Mouse (Mus musculus): ENCODE measurements around the gene Gm10142. TPM values are rescaled to one million over a fixed set of nuclear protein-coding genes. Genes with fewer than 3 reads are reported as not detected.
"Not testable (repeated sequence)": the region's sequence is repeated elsewhere in the genome, so short reads cannot be mapped to it uniquely, and the experiment has no call there.

The Gm10142 gene
- polyA plus RNA-seq, 1 experiment = not detected

- TF ChIP-seq POLR2A (IDR thresholded peaks at IDR 0.05; ENCODE audit: borderline replicate concordance, low read depth, low read length) (no peak), CTCF (IDR thresholded peaks at IDR 0.05; ENCODE audit: low read depth, low read length) (peak; percentile 44; the same call in 1 of the 2 replicates)
- H3K4me1 ChIP-seq (ENCODE audit: control insufficient read depth, insufficient read depth, low read length) = no peaks in the 10 kb centered on the region
- no peak overlapping the region for H3K4me3 ChIP-seq (ENCODE audit: insufficient read depth, low read length)
- H3K27ac ChIP-seq (ENCODE audit: insufficient read depth, low read depth, low read length) = no peak overlapping the region
These were observed 13.6 kb downstream of the Gm10142 start for GRCm38 (mm10) chr10:77729241-77729640.

GRCm38 (mm10) chr10:77735928-77736327 lies 20.3 kb downstream of the Gm10142 start:
- TF ChIP-seq CTCF (IDR thresholded peaks at IDR 0.05; ENCODE audit: low read depth, low read length) (no peak), POLR2A (IDR thresholded peaks at IDR 0.05; ENCODE audit: borderline replicate concordance, low read depth, low read length) (no peak)
- Histone ChIP-seq H3K4me1 (ENCODE audit: control insufficient read depth, insufficient read depth, low read length) (peaks cover 3% of the 10 kb centered on the region; the same call in 1 of the 2 replicates), H3K27ac (ENCODE audit: insufficient read depth, low read depth, low read length) (no peak overlapping the region)

GRCm38 (mm10) chr10:77738929-77739328 lies 23.3 kb downstream of the Gm10142 start:
- peaks cover 3% of the 10 kb centered on the region; the same call in 1 of the 2 replicates for H3K4me1 ChIP-seq (ENCODE audit: control insufficient read depth, insufficient read depth, low read length)
- H3K4me3 ChIP-seq (ENCODE audit: insufficient read depth, low read length) = no peak overlapping the region
- no peak overlapping the region for H3K27ac ChIP-seq (ENCODE audit: insufficient read depth, low read depth, low read length)
- TF ChIP-seq CTCF (IDR thresholded peaks at IDR 0.05; ENCODE audit: low read depth, low read length) = no peak
- TF ChIP-seq POLR2A (IDR thresholded peaks at IDR 0.05; ENCODE audit: borderline replicate concordance, low read depth, low read length) = no peak

More at GRCm38 (mm10) chr10:77735928-77736327, 20.3 kb downstream of the Gm10142 start:
- no peak overlapping the region for H3K4me3 ChIP-seq (ENCODE audit: insufficient read depth, low read length)

DNA sequence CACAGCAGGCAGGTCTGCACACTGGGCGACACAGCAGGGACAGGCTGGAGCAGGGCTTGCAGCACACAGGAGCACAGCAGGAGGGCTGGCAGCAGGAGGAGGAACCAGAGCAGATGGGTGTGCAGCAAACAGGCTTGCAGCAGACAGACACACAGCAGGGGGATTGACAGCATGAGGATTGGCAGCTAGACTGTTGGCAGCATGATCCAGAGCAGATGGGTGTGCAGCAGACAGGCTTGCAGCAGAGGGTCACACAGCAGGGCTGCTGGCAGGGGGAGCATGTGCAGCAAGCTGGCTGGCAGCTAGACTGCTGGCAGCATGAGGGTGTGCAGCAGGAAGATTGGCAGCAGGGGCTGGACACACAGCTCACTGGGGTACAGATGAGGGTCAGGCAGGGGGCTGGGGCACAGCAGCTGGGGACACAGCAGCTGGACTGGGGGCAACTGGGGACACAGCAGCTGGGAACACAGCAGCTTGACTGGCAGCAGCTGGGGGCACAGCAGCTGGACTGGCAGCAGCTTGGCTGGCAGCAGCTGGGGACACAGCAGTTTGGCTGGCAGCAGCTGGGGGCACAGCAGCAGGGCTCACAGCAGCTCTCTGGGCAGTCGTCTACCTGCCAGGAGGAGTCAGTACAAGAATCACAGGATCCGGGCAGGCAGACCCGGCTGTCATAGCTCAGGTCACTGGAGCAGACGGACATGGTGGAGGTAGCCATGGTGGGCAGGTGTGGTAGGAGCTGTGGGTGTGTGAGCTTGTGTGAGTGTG lies 26.5 kb downstream of the Gm10142 start, which contains the start of gene Gm18596:
Gene Gm18596 (minus strand): TSS at position 715 of the 765 bp plus-strand sequence.
- not testable (repeated sequence) for H3K27ac ChIP-seq (ENCODE audit: insufficient read depth, low read depth, low read length); H3K4me3 ChIP-seq (ENCODE audit: insufficient read depth, low read length); H3K4me1 ChIP-seq (ENCODE audit: control insufficient read depth, insufficient read depth, low read length)

DNA sequence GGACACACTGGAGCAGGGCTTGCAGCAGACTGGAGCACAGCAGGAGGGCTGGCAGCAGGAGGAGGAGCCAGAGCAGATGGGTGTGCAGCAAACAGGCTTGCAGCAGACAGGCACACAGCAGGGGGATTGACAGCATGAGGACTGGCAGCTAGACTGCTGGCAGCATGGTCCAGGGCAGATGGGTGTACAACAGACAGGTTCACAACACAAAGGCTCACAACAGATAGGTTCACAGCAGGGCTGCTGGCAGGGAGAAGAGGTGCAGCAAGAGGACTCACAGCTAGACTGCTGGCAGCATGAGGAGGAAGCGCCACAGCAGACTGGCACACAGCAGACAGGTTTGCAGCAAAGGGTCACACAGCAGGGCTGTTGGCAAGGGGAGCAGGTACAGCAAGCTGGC lies 35.1 kb downstream of the Gm10142 start:
- H3K4me1 ChIP-seq (ENCODE audit: control insufficient read depth, insufficient read depth, low read length); H3K27ac ChIP-seq (ENCODE audit: insufficient read depth, low read depth, low read length); H3K4me3 ChIP-seq (ENCODE audit: insufficient read depth, low read length): not testable (repeated sequence)

DNA sequence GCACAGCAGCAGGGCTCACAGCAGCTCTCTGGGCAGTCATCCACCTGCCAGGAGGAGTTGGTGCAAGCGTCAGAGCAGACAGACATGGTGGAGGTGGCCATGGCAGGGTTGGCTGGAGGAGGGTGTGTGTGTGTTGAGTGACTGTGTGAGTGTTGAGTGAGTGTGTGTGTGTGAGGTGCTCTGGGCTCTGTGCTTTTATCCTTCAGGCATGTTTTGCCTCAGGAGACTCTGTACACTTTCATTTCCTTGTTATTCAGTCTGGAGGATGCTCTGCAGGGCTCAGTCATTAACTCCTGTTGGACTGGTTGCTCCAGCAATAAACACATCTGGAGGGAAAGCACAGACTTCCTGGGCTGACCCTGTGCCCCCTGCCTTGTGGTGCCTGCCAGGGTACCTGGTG lies 35.6 kb downstream of the Gm10142 start, which contains the start of gene Gm9736:
Gene Gm9736 (minus strand): TSS at position 101 of the 400 bp plus-strand sequence.
- not testable (repeated sequence) for H3K27ac ChIP-seq (ENCODE audit: insufficient read depth, low read depth, low read length); H3K4me1 ChIP-seq (ENCODE audit: control insufficient read depth, insufficient read depth, low read length); H3K4me3 ChIP-seq (ENCODE audit: insufficient read depth, low read length)

GRCm38 (mm10) chr10:77752312-77752711 lies 36.7 kb downstream of the Gm10142 start:
- not testable (repeated sequence) for H3K4me3 ChIP-seq (ENCODE audit: insufficient read depth, low read length); H3K4me1 ChIP-seq (ENCODE audit: control insufficient read depth, insufficient read depth, low read length); H3K27ac ChIP-seq (ENCODE audit: insufficient read depth, low read depth, low read length)

DNA sequence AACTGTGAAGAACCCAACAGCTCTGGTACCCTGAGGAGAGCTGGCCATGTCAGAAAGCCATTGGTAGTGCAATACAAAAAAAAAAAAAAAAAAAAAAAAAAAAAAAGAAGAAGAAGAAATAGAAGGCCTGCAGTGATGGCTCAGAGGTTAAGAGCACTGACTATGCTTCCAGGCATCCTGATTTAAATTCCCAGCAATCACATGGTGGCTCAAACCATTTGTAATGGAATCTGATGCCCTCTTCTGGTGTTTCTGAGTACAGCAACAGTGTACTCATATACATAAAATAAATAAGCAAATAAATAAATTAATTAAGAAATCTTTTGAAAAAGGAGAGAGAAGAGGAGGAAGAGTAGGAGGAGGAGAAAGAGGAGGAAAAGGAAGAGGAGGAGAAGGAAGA lies 37.8 kb downstream of the Gm10142 start:
- H3K27ac ChIP-seq (ENCODE audit: insufficient read depth, low read depth, low read length) = no peak overlapping the region
- no peaks in the 10 kb centered on the region for H3K4me1 ChIP-seq (ENCODE audit: control insufficient read depth, insufficient read depth, low read length)
- no peak overlapping the region for H3K4me3 ChIP-seq (ENCODE audit: insufficient read depth, low read length)
- no peak for TF ChIP-seq POLR2A (IDR thresholded peaks at IDR 0.05; ENCODE audit: borderline replicate concordance, low read depth, low read length)

DNA sequence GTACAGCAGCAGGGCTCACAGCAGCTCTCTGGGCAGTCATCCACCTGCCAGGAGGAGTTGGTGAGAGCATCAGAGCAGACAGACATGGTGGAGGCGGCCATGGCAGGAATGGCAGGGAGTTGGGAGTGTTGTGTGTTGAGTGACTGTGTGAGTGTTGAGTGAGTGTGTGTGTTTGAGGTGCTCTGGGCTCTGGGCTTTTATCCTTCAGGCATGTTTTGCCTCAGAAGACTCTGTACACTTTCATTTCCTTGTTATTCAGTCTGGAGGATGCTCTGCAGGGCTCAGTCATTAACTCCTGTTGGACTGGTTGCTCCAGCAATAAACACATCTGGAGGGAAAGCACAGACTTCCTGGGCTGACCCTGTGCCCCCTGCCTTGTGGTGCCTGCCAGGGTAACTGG lies 44.0 kb downstream of the Gm10142 start, which contains the start of gene Gm3233:
Gene Gm3233 (minus strand): TSS at position 101 of the 400 bp plus-strand sequence.
- not testable (repeated sequence) for H3K4me1 ChIP-seq (ENCODE audit: control insufficient read depth, insufficient read depth, low read length); H3K27ac ChIP-seq (ENCODE audit: insufficient read depth, low read depth, low read length); H3K4me3 ChIP-seq (ENCODE audit: insufficient read depth, low read length)

Other genes starting within 250 kb of the Gm10142 start
- gene Fam207a, start 200.0 kb upstream of the Gm10142 start, polyA plus RNA-seq (2012; ENCODE audit: insufficient read depth, insufficient read length, missing spikeins) = 18.8 and 22.8 TPM in 2 replicates
- 386 and 401 TPM in 2 replicates for gene Itgb2, start 185.6 kb upstream of the Gm10142 start, polyA plus RNA-seq (2012; ENCODE audit: insufficient read depth, insufficient read length, missing spikeins)
- gene Pttg1ip, start 134.1 kb upstream of the Gm10142 start, polyA plus RNA-seq (2012; ENCODE audit: insufficient read depth, insufficient read length, missing spikeins) = 98.5 and 102 TPM in 2 replicates
- gene Sumo3, start 109.7 kb upstream of the Gm10142 start, polyA plus RNA-seq (2012; ENCODE audit: insufficient read depth, insufficient read length, missing spikeins) = 165 and 203 TPM in 2 replicates
- 40.9 and 41.8 TPM in 2 replicates for gene Gm49325, start 109.6 kb upstream of the Gm10142 start, polyA plus RNA-seq (2012; ENCODE audit: insufficient read depth, insufficient read length, missing spikeins)
- gene Ube2g2, start 93.5 kb upstream of the Gm10142 start, polyA plus RNA-seq (2012; ENCODE audit: insufficient read depth, insufficient read length, missing spikeins) = 57.9 and 61.2 TPM in 2 replicates
- gene Tspear, start 29.2 kb upstream of the Gm10142 start, polyA plus RNA-seq (2012; ENCODE audit: insufficient read depth, insufficient read length, missing spikeins) = not detected in 2 replicates
- gene Gm19402, start 25.1 kb upstream of the Gm10142 start, polyA plus RNA-seq (2012; ENCODE audit: insufficient read depth, insufficient read length, missing spikeins) = not detected in 2 replicates
- not detected in 2 replicates for gene Gm9508, start 18.6 kb upstream of the Gm10142 start, polyA plus RNA-seq (2012; ENCODE audit: insufficient read depth, insufficient read length, missing spikeins)
- not detected in 2 replicates for gene Gm10272, start 9.2 kb upstream of the Gm10142 start, polyA plus RNA-seq (2012; ENCODE audit: insufficient read depth, insufficient read length, missing spikeins)
- not detected in 2 replicates for gene Gm10024, start 4.3 kb upstream of the Gm10142 start, polyA plus RNA-seq (2012; ENCODE audit: insufficient read depth, insufficient read length, missing spikeins)
- gene Krtap12-1, start 4.8 kb downstream of the Gm10142 start, polyA plus RNA-seq (2012; ENCODE audit: insufficient read depth, insufficient read length, missing spikeins) = not detected in 2 replicates
- gene Gm10100, start 10.7 kb downstream of the Gm10142 start, polyA plus RNA-seq (2012; ENCODE audit: insufficient read depth, insufficient read length, missing spikeins) = not detected in 2 replicates
- gene Gm18596, start 26.8 kb downstream of the Gm10142 start, polyA plus RNA-seq (2012; ENCODE audit: insufficient read depth, insufficient read length, missing spikeins) = not detected in 2 replicates
- not detected in 2 replicates for gene Gm9736, start 35.5 kb downstream of the Gm10142 start, polyA plus RNA-seq (2012; ENCODE audit: insufficient read depth, insufficient read length, missing spikeins)
- not detected in 2 replicates for gene Gm3233, start 43.9 kb downstream of the Gm10142 start, polyA plus RNA-seq (2012; ENCODE audit: insufficient read depth, insufficient read length, missing spikeins)
- gene Gm3238, start 55.5 kb downstream of the Gm10142 start, polyA plus RNA-seq (2012; ENCODE audit: insufficient read depth, insufficient read length, missing spikeins) = not detected in 2 replicates
- not detected in 2 replicates for gene Gm7138, start 61.1 kb downstream of the Gm10142 start, polyA plus RNA-seq (2012; ENCODE audit: insufficient read depth, insufficient read length, missing spikeins)
- not detected in 2 replicates for gene Gm3250, start 66.7 kb downstream of the Gm10142 start, polyA plus RNA-seq (2012; ENCODE audit: insufficient read depth, insufficient read length, missing spikeins)
- not detected in 2 replicates for gene Gm7137, start 72.4 kb downstream of the Gm10142 start, polyA plus RNA-seq (2012; ENCODE audit: insufficient read depth, insufficient read length, missing spikeins)
- not detected in 2 replicates for gene Gm9639, start 79.3 kb downstream of the Gm10142 start, polyA plus RNA-seq (2012; ENCODE audit: insufficient read depth, insufficient read length, missing spikeins)
- not detected in 2 replicates for gene Gm19668, start 83.3 kb downstream of the Gm10142 start, polyA plus RNA-seq (2012; ENCODE audit: insufficient read depth, insufficient read length, missing spikeins)
- not detected in 2 replicates for gene Gm9507, start 96.0 kb downstream of the Gm10142 start, polyA plus RNA-seq (2012; ENCODE audit: insufficient read depth, insufficient read length, missing spikeins)
- not detected in 2 replicates for gene Gm2696, start 98.9 kb downstream of the Gm10142 start, polyA plus RNA-seq (2012; ENCODE audit: insufficient read depth, insufficient read length, missing spikeins)
- not detected in 2 replicates for gene Krtap10-4, start 111.3 kb downstream of the Gm10142 start, polyA plus RNA-seq (2012; ENCODE audit: insufficient read depth, insufficient read length, missing spikeins)
- not detected in 2 replicates for gene Krtap10-10, start 120.1 kb downstream of the Gm10142 start, polyA plus RNA-seq (2012; ENCODE audit: insufficient read depth, insufficient read length, missing spikeins)
- not detected in 2 replicates for gene Gm36176, start 131.0 kb downstream of the Gm10142 start, polyA plus RNA-seq (2012; ENCODE audit: insufficient read depth, insufficient read length, missing spikeins)
- not detected in 2 replicates for gene Gm10318, start 137.1 kb downstream of the Gm10142 start, polyA plus RNA-seq (2012; ENCODE audit: insufficient read depth, insufficient read length, missing spikeins)
- gene Gm3285, start 146.2 kb downstream of the Gm10142 start, polyA plus RNA-seq (2012; ENCODE audit: insufficient read depth, insufficient read length, missing spikeins) = not detected in 2 replicates
- gene Lrrc3, start 186.7 kb downstream of the Gm10142 start, polyA plus RNA-seq (2012; ENCODE audit: insufficient read depth, insufficient read length, missing spikeins) = 0.19 TPM in 1 of 2 replicates, not detected in the other